Mouse (Mus musculus): Measurements from ENCODE around the gene Pigw.
"Not testable (repeated sequence)": the region's sequence is repeated elsewhere in the genome, so short reads cannot be mapped to it uniquely, and the experiment has no call there.

Pigw gene

GRCm38 (mm10) chr11:84879007-84879771 lies 896 bp downstream of the Pigw start:
- no peak for DNase-seq (ENCODE audit: low spot score)

GRCm38 (mm10) chr11:84876020-84876419 lies 4.1 kb downstream of the Pigw start:
- DNase-seq (ENCODE audit: low spot score): not testable (repeated sequence)

GRCm38 (mm10) chr11:84873042-84873833 lies 6.8 kb downstream of the Pigw start:
- DNase-seq (ENCODE audit: low spot score): no peak

GRCm38 (mm10) chr11:84871548-84872069 lies 8.5 kb downstream of the Pigw start:
- DNase-seq (ENCODE audit: low spot score): no peak

- DNase-seq (ENCODE audit: low spot score): no peak
Observed at GRCm38 (mm10) chr11:84871046-84871445, 9.0 kb downstream of the Pigw start.

GRCm38 (mm10) chr11:84870337-84871043 lies 9.6 kb downstream of the Pigw start, which contains the start of gene Ggnbp2:
Ggnbp2 (minus strand) TSS chr11:84870817.
- peak; percentile 94 for DNase-seq (ENCODE audit: low spot score)

GRCm38 (mm10) chr11:84869537-84870232 lies 10.4 kb downstream of the Pigw start:
- DNase-seq (ENCODE audit: low spot score): peak; percentile 97

- DNase-seq (ENCODE audit: low spot score): peak; percentile 23
Observed at GRCm38 (mm10) chr11:84868786-84869259, 11.3 kb downstream of the Pigw start.

GRCm38 (mm10) chr11:84867586-84867985 lies 12.5 kb downstream of the Pigw start:
- no peak for DNase-seq (ENCODE audit: low spot score)

GRCm38 (mm10) chr11:84865268-84865667 lies 14.8 kb downstream of the Pigw start:
- no peak for DNase-seq (ENCODE audit: low spot score)

- no peak for DNase-seq (ENCODE audit: low spot score)
Observed at GRCm38 (mm10) chr11:84855285-84855684, 24.8 kb downstream of the Pigw start.

- DNase-seq (ENCODE audit: low spot score): no peak
Observed at GRCm38 (mm10) chr11:84847475-84848090, 32.5 kb downstream of the Pigw start.

- DNase-seq (ENCODE audit: low spot score): no peak
Observed at GRCm38 (mm10) chr11:84846741-84847474, 33.2 kb downstream of the Pigw start.

GRCm38 (mm10) chr11:84839330-84839729 lies 40.8 kb downstream of the Pigw start:
- DNase-seq (ENCODE audit: low spot score): no peak

GRCm38 (mm10) chr11:84829495-84829894 lies 50.6 kb downstream of the Pigw start:
- peak; percentile 24 for DNase-seq (ENCODE audit: low spot score)

- peak; percentile 81 for DNase-seq (ENCODE audit: low spot score)
Observed at GRCm38 (mm10) chr11:84828516-84829399, 51.3 kb downstream of the Pigw start, which contains the start of gene Dhrs11. Dhrs11 (minus strand) TSS chr11:84828994.

- DNase-seq (ENCODE audit: low spot score): no peak
Observed at GRCm38 (mm10) chr11:84827901-84828503, 52.1 kb downstream of the Pigw start.

GRCm38 (mm10) chr11:84827492-84827891 lies 52.6 kb downstream of the Pigw start:
- DNase-seq (ENCODE audit: low spot score): no peak
